Mouse (Mus musculus): ENCODE data around the gene Rps21. TPM values are rescaled to one million over a fixed set of nuclear protein-coding genes. Genes with fewer than 3 reads are reported as not detected.
"Not testable (repeated sequence)": the region's sequence is repeated elsewhere in the genome, so short reads cannot be mapped to it uniquely, and the experiment has no call there.

Rps21 gene
- polyA plus RNA-seq, 1 experiment from 2014 or later: 430 TPM

GRCm38 (mm10) chr2:180250930-180251611 is 6.1 kb upstream of the Rps21 start:
- H3K4me1 ChIP-seq: peaks cover 3% of the 10 kb centered on the region; the same call in 1 of the 2 replicates
- no peak overlapping the region for H3K9ac ChIP-seq
- no peaks in the 10 kb centered on the region for H3K36me3 ChIP-seq
- H3K27ac ChIP-seq: no peak overlapping the region
- no peaks in the 10 kb centered on the region for H3K27me3 ChIP-seq (replicated peaks)
- peak; percentile 87 for ATAC-seq (ENCODE audit: low FRiP score, low read depth)
- WGBS: 34% methylated on average over 11 of the region's 11 CpGs
- no peaks in the 10 kb centered on the region for H3K9me3 ChIP-seq
- H3K4me3 ChIP-seq: no peak overlapping the region
- H3K4me2 ChIP-seq (replicated peaks): no peak overlapping the region

- Histone ChIP-seq H3K9me3 (no peaks in the 10 kb centered on the region), H3K4me1 (peaks cover 8% of the 10 kb centered on the region; the same call in 1 of the 2 replicates), H3K4me3 (no peak overlapping the region), H3K9ac (no peak overlapping the region), H3K27me3 (replicated peaks) (no peaks in the 10 kb centered on the region), H3K27ac (no peak overlapping the region), H3K36me3 (no peaks in the 10 kb centered on the region), H3K4me2 (replicated peaks) (no peak overlapping the region)
- ATAC-seq (ENCODE audit: low FRiP score, low read depth): no peak; the same call in 1 of the 2 replicates
- WGBS: 52% methylated on average over 3 of the region's 3 CpGs
Observed at GRCm38 (mm10) chr2:180251838-180252237, 5.3 kb upstream of the Rps21 start.

GRCm38 (mm10) chr2:180254436-180255209 is 2.6 kb upstream of the Rps21 start:
- Histone ChIP-seq H3K9ac (no peak overlapping the region), H3K9me3 (no peaks in the 10 kb centered on the region), H3K27ac (no peak overlapping the region), H3K4me1 (peaks cover 17% of the 10 kb centered on the region), H3K4me2 (replicated peaks) (no peak overlapping the region), H3K4me3 (no peak overlapping the region), H3K27me3 (replicated peaks) (no peaks in the 10 kb centered on the region), H3K36me3 (peaks cover 9% of the 10 kb centered on the region)
- WGBS: 90% methylated on average over 5 of the region's 5 CpGs
- no peak for ATAC-seq (ENCODE audit: low FRiP score, low read depth)

GRCm38 (mm10) chr2:180255701-180256100 is 1.5 kb upstream of the Rps21 start:
- no peak overlapping the region for H3K27ac ChIP-seq
- H3K4me2 ChIP-seq (replicated peaks): peak overlapping the region; percentile 75
- H3K9ac ChIP-seq: no peak overlapping the region
- WGBS: 92% methylated on average over 9 of the region's 9 CpGs
- H3K4me1 ChIP-seq: peaks cover 17% of the 10 kb centered on the region
- no peaks in the 10 kb centered on the region for H3K9me3 ChIP-seq
- no peaks in the 10 kb centered on the region for H3K27me3 ChIP-seq (replicated peaks)
- peaks cover 20% of the 10 kb centered on the region for H3K36me3 ChIP-seq
- ATAC-seq (ENCODE audit: low FRiP score, low read depth): no peak
- H3K4me3 ChIP-seq: peak overlapping the region; percentile 85; the same call in 1 of the 2 replicates

GRCm38 (mm10) chr2:180256296-180257000 is 729 bp upstream of the Rps21 start:
- Histone ChIP-seq H3K4me1 (peaks cover 17% of the 10 kb centered on the region), H3K9ac (peak overlapping the region; percentile 75), H3K4me3 (peak overlapping the region; percentile 85), H3K9me3 (no peaks in the 10 kb centered on the region), H3K27me3 (replicated peaks) (no peaks in the 10 kb centered on the region), H3K36me3 (peaks cover 27% of the 10 kb centered on the region), H3K4me2 (replicated peaks) (peak overlapping the region; percentile 75), H3K27ac (peak overlapping the region; percentile 91)
- 24% methylated on average over 26 of the region's 26 CpGs for WGBS
- ATAC-seq (ENCODE audit: low FRiP score, low read depth): peak; percentile 74

- Histone ChIP-seq H3K4me3 (peak overlapping the region; percentile 85), H3K9ac (peak overlapping the region; percentile 90), H3K27me3 (replicated peaks) (no peaks in the 10 kb centered on the region), H3K4me1 (peaks cover 17% of the 10 kb centered on the region), H3K4me2 (replicated peaks) (peak overlapping the region; percentile 75), H3K9me3 (no peaks in the 10 kb centered on the region), H3K36me3 (peaks cover 44% of the 10 kb centered on the region), H3K27ac (0 out of 2 replicates have a peak overlapping the region, but pooled peaks have one; percentile 33)
- WGBS: 54% methylated on average over 11 of the region's 11 CpGs
- no peak for ATAC-seq (ENCODE audit: low FRiP score, low read depth)
Observed at GRCm38 (mm10) chr2:180257963-180258865, 1.0 kb downstream of the Rps21 start.

GRCm38 (mm10) chr2:180258951-180259484 is 1.8 kb downstream of the Rps21 start:
- WGBS: 81% methylated on average over 10 of the region's 10 CpGs

GRCm38 (mm10) chr2:180259826-180260609 is 2.8 kb downstream of the Rps21 start:
- not testable (repeated sequence) for H3K9me3 ChIP-seq; H3K4me2 ChIP-seq (replicated peaks); ATAC-seq (ENCODE audit: low FRiP score, low read depth); H3K27me3 ChIP-seq (replicated peaks); H3K4me3 ChIP-seq; H3K9ac ChIP-seq; H3K27ac ChIP-seq
- WGBS: 76% methylated on average over 17 of the region's 17 CpGs
- H3K36me3 ChIP-seq: peaks cover 54% of the 10 kb centered on the region
- H3K4me1 ChIP-seq: peaks cover 17% of the 10 kb centered on the region

More at GRCm38 (mm10) chr2:180258951-180259484, 1.8 kb downstream of the Rps21 start:
- peaks cover 52% of the 10 kb centered on the region for H3K36me3 ChIP-seq
- H3K4me3 ChIP-seq; H3K27ac ChIP-seq; ATAC-seq (ENCODE audit: low FRiP score, low read depth); H3K27me3 ChIP-seq (replicated peaks); H3K9me3 ChIP-seq; H3K4me2 ChIP-seq (replicated peaks); H3K9ac ChIP-seq: not testable (repeated sequence)
- peaks cover 17% of the 10 kb centered on the region for H3K4me1 ChIP-seq

GRCm38 (mm10) chr2:180260610-180261480 is 3.7 kb downstream of the Rps21 start:
- H3K4me3 ChIP-seq: no peak overlapping the region
- WGBS: 72% methylated on average over 8 of the region's 8 CpGs
- no peak overlapping the region for H3K27ac ChIP-seq
- no peaks in the 10 kb centered on the region for H3K27me3 ChIP-seq (replicated peaks)
- no peak overlapping the region for H3K9ac ChIP-seq
- no peak overlapping the region for H3K4me2 ChIP-seq (replicated peaks)
- peaks cover 54% of the 10 kb centered on the region for H3K36me3 ChIP-seq
- peaks cover 16% of the 10 kb centered on the region for H3K4me1 ChIP-seq
- ATAC-seq (ENCODE audit: low FRiP score, low read depth): no peak
- H3K9me3 ChIP-seq: no peaks in the 10 kb centered on the region

GRCm38 (mm10) chr2:180261901-180262300 is 4.7 kb downstream of the Rps21 start:
- no peak overlapping the region for H3K9ac ChIP-seq
- 94% methylated on average over 7 of the region's 7 CpGs for WGBS
- peaks cover 9% of the 10 kb centered on the region; the same call in 1 of the 2 replicates for H3K4me1 ChIP-seq
- H3K4me3 ChIP-seq: no peak overlapping the region
- no peaks in the 10 kb centered on the region for H3K27me3 ChIP-seq (replicated peaks)
- no peak overlapping the region for H3K27ac ChIP-seq
- peaks cover 61% of the 10 kb centered on the region for H3K36me3 ChIP-seq
- no peak for ATAC-seq (ENCODE audit: low FRiP score, low read depth)
- no peaks in the 10 kb centered on the region for H3K9me3 ChIP-seq
- H3K4me2 ChIP-seq (replicated peaks): no peak overlapping the region

Data from neural tube, embryonic 12.5 days (tissue).